Mouse (Mus musculus): ENCODE results near the gene Abi3bp. TPM values are rescaled to one million over a fixed set of nuclear protein-coding genes. Genes with fewer than 3 reads are reported as not detected.

The Abi3bp gene
- polyA plus RNA-seq, 1 experiment: not detected

DNA sequence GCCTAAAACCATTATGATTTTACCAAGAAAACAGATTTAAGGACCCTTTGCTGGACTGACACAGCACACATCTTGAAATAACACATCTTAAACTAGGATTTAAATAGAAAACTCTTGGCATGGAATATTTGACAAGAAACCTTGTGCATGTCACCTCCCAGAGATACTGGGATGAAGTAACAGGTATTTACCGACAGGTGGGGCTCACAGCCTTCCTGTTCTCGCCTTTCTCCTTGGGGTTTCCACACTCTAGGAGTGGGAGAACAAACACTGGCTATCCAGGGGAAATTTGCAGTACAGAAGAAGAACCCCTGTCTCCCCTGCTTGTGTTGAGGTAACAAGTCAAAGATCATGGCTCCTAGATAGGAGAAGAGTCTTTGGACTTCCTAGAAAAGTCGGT is 22.8 kb downstream of the Abi3bp start:
- Histone ChIP-seq H3K27me3 (ENCODE audit: control insufficient read depth, insufficient read depth, low read length, poor library complexity, severe bottlenecking) (no peaks in the 10 kb centered on the region), H3K9ac (ENCODE audit: low read depth, poor library complexity, severe bottlenecking) (no peak overlapping the region), H3K9me3 (replicated peaks; ENCODE audit: control insufficient read depth, insufficient read depth, low read length, poor library complexity, severe bottlenecking) (no peaks in the 10 kb centered on the region), H3K4me3 (ENCODE audit: low read depth, low read length) (no peak overlapping the region), H3K36me3 (ENCODE audit: control insufficient read depth, insufficient read depth, low read length, poor library complexity, severe bottlenecking) (no peaks in the 10 kb centered on the region), H3K27ac (ENCODE audit: insufficient read depth, low read length) (no peak overlapping the region), H3K4me1 (ENCODE audit: control insufficient read depth, insufficient read depth, low read length) (no peaks in the 10 kb centered on the region)
- TF ChIP-seq POLR2A (IDR thresholded peaks at IDR 0.05; ENCODE audit: insufficient read depth, low read length) (no peak), CTCF (IDR thresholded peaks at IDR 0.05; ENCODE audit: low read depth, low read length) (no peak), EP300 (IDR thresholded peaks at IDR 0.05; ENCODE audit: insufficient read depth, low read depth, low read length) (no peak)

GRCm38 (mm10) chr16:56501101-56501500 is 23.4 kb downstream of the Abi3bp start:
- Histone ChIP-seq H3K4me1 (ENCODE audit: control insufficient read depth, insufficient read depth, low read length) (no peaks in the 10 kb centered on the region), H3K27me3 (ENCODE audit: control insufficient read depth, insufficient read depth, low read length, poor library complexity, severe bottlenecking) (no peaks in the 10 kb centered on the region), H3K9me3 (replicated peaks; ENCODE audit: control insufficient read depth, insufficient read depth, low read length, poor library complexity, severe bottlenecking) (no peaks in the 10 kb centered on the region), H3K27ac (ENCODE audit: insufficient read depth, low read length) (no peak overlapping the region), H3K36me3 (ENCODE audit: control insufficient read depth, insufficient read depth, low read length, poor library complexity, severe bottlenecking) (no peaks in the 10 kb centered on the region), H3K4me3 (ENCODE audit: low read depth, low read length) (no peak overlapping the region), H3K9ac (ENCODE audit: low read depth, poor library complexity, severe bottlenecking) (no peak overlapping the region)
- no peak for TF ChIP-seq CTCF (IDR thresholded peaks at IDR 0.05; ENCODE audit: low read depth, low read length)
- no peak for TF ChIP-seq EP300 (IDR thresholded peaks at IDR 0.05; ENCODE audit: insufficient read depth, low read depth, low read length)
- no peak for TF ChIP-seq POLR2A (IDR thresholded peaks at IDR 0.05; ENCODE audit: insufficient read depth, low read length)

DNA sequence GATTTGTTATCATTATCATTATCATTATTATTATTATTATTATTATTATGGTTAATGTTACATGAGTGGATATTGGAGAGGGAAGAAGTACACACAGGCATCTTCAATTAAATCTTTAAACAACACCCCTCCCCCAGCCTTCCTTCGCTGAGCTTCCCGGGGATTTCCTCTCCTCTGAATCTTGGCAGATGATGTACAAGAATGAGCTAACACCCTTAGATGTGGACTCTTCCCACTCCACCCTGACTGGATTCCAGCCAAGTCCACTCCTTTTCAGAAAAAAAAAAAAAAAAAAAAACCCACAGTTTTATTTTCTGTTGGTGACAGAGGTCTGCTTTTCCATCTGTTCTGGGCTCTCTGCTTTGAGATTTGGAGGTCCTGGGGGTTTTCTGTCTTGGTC is 23.8 kb downstream of the Abi3bp start:
- H3K9ac ChIP-seq (ENCODE audit: low read depth, poor library complexity, severe bottlenecking): no peak overlapping the region
- no peaks in the 10 kb centered on the region for H3K27me3 ChIP-seq (ENCODE audit: control insufficient read depth, insufficient read depth, low read length, poor library complexity, severe bottlenecking)
- H3K36me3 ChIP-seq (ENCODE audit: control insufficient read depth, insufficient read depth, low read length, poor library complexity, severe bottlenecking): no peaks in the 10 kb centered on the region
- H3K27ac ChIP-seq (ENCODE audit: insufficient read depth, low read length): no peak overlapping the region
- TF ChIP-seq CTCF (IDR thresholded peaks at IDR 0.05; ENCODE audit: low read depth, low read length): no peak
- no peak for TF ChIP-seq POLR2A (IDR thresholded peaks at IDR 0.05; ENCODE audit: insufficient read depth, low read length)
- TF ChIP-seq EP300 (IDR thresholded peaks at IDR 0.05; ENCODE audit: insufficient read depth, low read depth, low read length): no peak
- no peak overlapping the region for H3K4me3 ChIP-seq (ENCODE audit: low read depth, low read length)
- H3K4me1 ChIP-seq (ENCODE audit: control insufficient read depth, insufficient read depth, low read length): no peaks in the 10 kb centered on the region
- H3K9me3 ChIP-seq (replicated peaks; ENCODE audit: control insufficient read depth, insufficient read depth, low read length, poor library complexity, severe bottlenecking): no peaks in the 10 kb centered on the region

DNA sequence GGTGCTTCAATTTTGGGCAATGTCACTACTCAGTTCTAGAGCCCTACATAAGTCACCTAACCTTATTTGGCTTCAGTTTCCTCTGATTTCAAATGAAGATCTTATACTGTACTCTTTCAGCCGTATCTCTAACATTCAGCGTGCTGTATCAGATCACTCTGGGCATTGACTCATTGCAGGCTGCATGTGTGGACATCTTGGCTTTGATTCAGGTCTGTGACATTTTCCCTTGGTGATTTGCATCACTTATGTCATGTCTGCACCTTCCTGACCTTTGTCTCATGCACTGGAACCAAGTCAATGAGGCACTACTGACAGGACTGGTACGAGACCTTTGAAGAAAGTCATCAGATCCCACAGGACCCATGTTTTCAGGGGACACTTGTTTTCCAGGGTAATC is 24.5 kb downstream of the Abi3bp start:
- Histone ChIP-seq H3K4me1 (ENCODE audit: control insufficient read depth, insufficient read depth, low read length) (no peaks in the 10 kb centered on the region), H3K9me3 (replicated peaks; ENCODE audit: control insufficient read depth, insufficient read depth, low read length, poor library complexity, severe bottlenecking) (no peaks in the 10 kb centered on the region), H3K36me3 (ENCODE audit: control insufficient read depth, insufficient read depth, low read length, poor library complexity, severe bottlenecking) (no peaks in the 10 kb centered on the region), H3K4me3 (ENCODE audit: low read depth, low read length) (no peak overlapping the region), H3K27ac (ENCODE audit: insufficient read depth, low read length) (no peak overlapping the region), H3K27me3 (ENCODE audit: control insufficient read depth, insufficient read depth, low read length, poor library complexity, severe bottlenecking) (no peaks in the 10 kb centered on the region), H3K9ac (ENCODE audit: low read depth, poor library complexity, severe bottlenecking) (no peak overlapping the region)
- TF ChIP-seq EP300 (IDR thresholded peaks at IDR 0.05; ENCODE audit: insufficient read depth, low read depth, low read length): no peak
- no peak for TF ChIP-seq CTCF (IDR thresholded peaks at IDR 0.05; ENCODE audit: low read depth, low read length)
- no peak for TF ChIP-seq POLR2A (IDR thresholded peaks at IDR 0.05; ENCODE audit: insufficient read depth, low read length)

GRCm38 (mm10) chr16:56503941-56504340 is 26.3 kb downstream of the Abi3bp start:
- Histone ChIP-seq H3K9ac (ENCODE audit: low read depth, poor library complexity, severe bottlenecking) (no peak overlapping the region), H3K4me1 (ENCODE audit: control insufficient read depth, insufficient read depth, low read length) (no peaks in the 10 kb centered on the region), H3K27ac (ENCODE audit: insufficient read depth, low read length) (no peak overlapping the region), H3K27me3 (ENCODE audit: control insufficient read depth, insufficient read depth, low read length, poor library complexity, severe bottlenecking) (no peaks in the 10 kb centered on the region), H3K36me3 (ENCODE audit: control insufficient read depth, insufficient read depth, low read length, poor library complexity, severe bottlenecking) (no peaks in the 10 kb centered on the region), H3K9me3 (replicated peaks; ENCODE audit: control insufficient read depth, insufficient read depth, low read length, poor library complexity, severe bottlenecking) (no peaks in the 10 kb centered on the region), H3K4me3 (ENCODE audit: low read depth, low read length) (no peak overlapping the region)
- TF ChIP-seq POLR2A (IDR thresholded peaks at IDR 0.05; ENCODE audit: insufficient read depth, low read length): no peak

DNA sequence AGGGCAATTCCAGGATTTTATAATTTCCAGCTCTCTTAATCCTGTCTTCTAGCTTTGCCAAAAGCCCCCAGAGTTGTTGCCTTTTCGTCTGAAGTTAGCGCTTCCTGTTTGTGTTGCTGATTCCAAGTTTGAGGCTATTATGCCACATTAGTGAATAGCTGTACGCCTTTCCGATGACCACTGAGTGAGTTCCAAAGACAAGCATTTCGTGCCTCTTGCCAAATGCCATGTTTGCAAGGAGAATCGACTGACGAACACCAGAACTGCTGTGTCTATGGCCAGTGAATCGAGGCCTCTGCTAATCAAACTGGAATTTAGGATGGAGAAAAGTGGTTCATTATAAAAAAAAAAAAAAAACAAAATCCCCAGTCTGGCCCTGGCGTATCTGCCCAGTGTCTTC is 40.3 kb downstream of the Abi3bp start:
- no peaks in the 10 kb centered on the region for H3K36me3 ChIP-seq (ENCODE audit: control insufficient read depth, insufficient read depth, low read length, poor library complexity, severe bottlenecking)
- TF ChIP-seq EP300 (IDR thresholded peaks at IDR 0.05; ENCODE audit: insufficient read depth, low read depth, low read length) (no peak), CTCF (IDR thresholded peaks at IDR 0.05; ENCODE audit: low read depth, low read length) (no peak), POLR2A (IDR thresholded peaks at IDR 0.05; ENCODE audit: insufficient read depth, low read length) (no peak)
- no peak overlapping the region for H3K27ac ChIP-seq (ENCODE audit: insufficient read depth, low read length)
- no peaks in the 10 kb centered on the region for H3K9me3 ChIP-seq (replicated peaks; ENCODE audit: control insufficient read depth, insufficient read depth, low read length, poor library complexity, severe bottlenecking)
- no peaks in the 10 kb centered on the region for H3K4me1 ChIP-seq (ENCODE audit: control insufficient read depth, insufficient read depth, low read length)
- H3K27me3 ChIP-seq (ENCODE audit: control insufficient read depth, insufficient read depth, low read length, poor library complexity, severe bottlenecking): no peaks in the 10 kb centered on the region
- no peak overlapping the region for H3K9ac ChIP-seq (ENCODE audit: low read depth, poor library complexity, severe bottlenecking)
- H3K4me3 ChIP-seq (ENCODE audit: low read depth, low read length): no peak overlapping the region
